In the genomic region with DNA sequence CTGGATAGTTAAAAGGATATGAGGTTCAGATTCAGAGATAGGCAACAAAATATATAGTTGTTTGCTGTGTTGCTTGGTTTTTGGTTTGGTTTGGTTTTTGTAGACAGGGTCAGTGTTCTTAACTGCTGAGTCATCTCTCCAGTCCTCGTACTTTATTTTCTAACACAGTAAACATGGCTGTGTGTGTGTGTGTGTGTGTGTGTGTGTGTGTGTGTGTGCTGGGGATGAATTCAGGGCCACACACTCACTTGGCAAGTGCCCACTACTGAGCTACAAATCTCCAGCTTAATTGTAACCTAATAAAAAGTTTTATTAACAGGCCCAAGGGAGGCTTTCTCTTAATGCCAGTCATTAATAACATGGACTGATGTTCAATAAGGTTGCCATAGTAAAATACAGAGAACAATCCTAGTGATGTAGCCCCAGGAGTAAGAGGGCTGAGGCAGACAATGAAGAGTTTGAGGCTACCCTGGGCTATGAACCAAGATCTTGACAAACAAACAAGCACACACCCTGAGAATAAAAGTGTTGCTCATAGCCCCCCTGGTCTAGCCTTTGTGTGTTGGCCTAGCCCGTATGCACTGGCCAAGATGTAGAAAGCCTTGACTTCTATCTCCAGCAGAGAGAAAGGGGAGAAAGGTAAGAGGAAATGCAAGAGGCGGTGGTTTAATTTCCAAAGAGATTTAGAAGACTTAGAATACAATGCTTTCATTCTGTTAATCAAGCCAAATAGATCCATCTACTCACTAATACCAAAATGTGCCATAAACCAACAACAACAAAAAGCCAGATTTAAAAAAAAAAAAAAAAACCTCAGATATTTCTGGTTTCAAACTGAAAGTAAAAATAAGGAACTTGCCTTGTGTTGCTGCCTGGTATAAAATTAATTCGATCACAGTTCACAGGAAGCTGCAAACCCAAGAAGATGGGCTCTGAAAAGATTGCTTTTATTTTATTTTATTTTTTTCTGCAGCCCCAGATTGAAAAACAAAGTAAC, we compare ENCODE assay signal across 14 mouse cellular contexts. TPM values are rescaled to one million over a fixed set of nuclear protein-coding genes. Genes with fewer than 3 reads are reported as not detected.
DNase-seq lines count a peak whose midpoint lies in the region; ATAC-seq lines count a peak whose summit lies in the region.
"Had no signal": no experiment of that assay in that cellular context is flagged by ENCODE, and none has a peak within 500 bp of the region (broad histone marks: within the 10 kb centered on the region; RNA-seq: fewer than 3 reads in every experiment).

No protein-coding gene starts in this region.

- H3K27ac ChIP-seq in kidney, embryonic 16.5 days (ENCODE audit: low read length), result no peak overlapping the region; the same call in 1 of the 2 replicates
- H3K27ac ChIP-seq: embryonic facial prominence, embryonic 15.5 days; heart, embryonic 10.5 days had no signal

- DNase-seq in adrenal gland, adult 2 months, result peak; percentile 55
- no peak for DNase-seq in adrenal gland, adult 18-20 months (ENCODE audit: low spot score in 2 of 2)
- DNase-seq in kidney, postnatal 25 days, result peak; percentile 29 to 40
- DNase-seq in NIH3T3 (ENCODE audit: low read depth), result peak; percentile 74
- no peak for DNase-seq in layer of hippocampus, postnatal 10 days (ENCODE audit: low spot score in 2 of 2)
- DNase-seq: cerebellum, postnatal 36 days; right cerebral cortex, adult 18-20 months had no signal

- ATAC-seq in kidney, embryonic 16.5 days (ENCODE audit: low FRiP score, low TSS enrichment), result no peak
- ATAC-seq in inflammation-experienced regulatory T-cells, adult 6 months, result no peak
- ATAC-seq: lung, postnatal 0 days had no signal

- H3K4me2 ChIP-seq in kidney, embryonic 16.5 days (replicated peaks; ENCODE audit: low read depth, low read length), result no peak overlapping the region
- H3K4me2 ChIP-seq: embryonic facial prominence, embryonic 15.5 days had no signal

- no peaks in the 10 kb centered on the region for H3K9me3 ChIP-seq in kidney, embryonic 16.5 days (ENCODE audit: low read length)
- peaks cover 4% of the 10 kb centered on the region for H3K9me3 ChIP-seq in megakaryocyte, embryonic 14.5 days
- H3K9me3 ChIP-seq: embryonic facial prominence, embryonic 15.5 days; heart, embryonic 10.5 days had no signal

- H3K9ac ChIP-seq in kidney, embryonic 16.5 days (replicated peaks; ENCODE audit: low read length), result no peak overlapping the region
- H3K9ac ChIP-seq: embryonic facial prominence, embryonic 15.5 days had no signal

- no peaks in the 10 kb centered on the region for H3K36me3 ChIP-seq in kidney, embryonic 16.5 days (ENCODE audit: insufficient read depth, low read length)
- H3K36me3 ChIP-seq in megakaryocyte, embryonic 14.5 days (replicated peaks; ENCODE audit: low read length), result no peaks in the 10 kb centered on the region
- H3K36me3 ChIP-seq: embryonic facial prominence, embryonic 15.5 days; heart, embryonic 10.5 days had no signal

- H3K27me3 ChIP-seq in kidney, embryonic 16.5 days (ENCODE audit: insufficient read depth, low read length), result no peaks in the 10 kb centered on the region
- peaks cover 12% of the 10 kb centered on the region for H3K27me3 ChIP-seq in megakaryocyte, embryonic 14.5 days (replicated peaks)
- H3K27me3 ChIP-seq: embryonic facial prominence, embryonic 15.5 days had no signal

- no peak overlapping the region for H3K4me3 ChIP-seq in kidney, embryonic 16.5 days (ENCODE audit: low read length)
- H3K4me3 ChIP-seq in megakaryocyte, embryonic 14.5 days (replicated peaks), result peak overlapping the region; percentile 18
- H3K4me3 ChIP-seq: embryonic facial prominence, embryonic 15.5 days; heart, embryonic 10.5 days had no signal

- H3K4me1 ChIP-seq in kidney, embryonic 16.5 days (ENCODE audit: insufficient read depth, low read length), result no peaks in the 10 kb centered on the region
- H3K4me1 ChIP-seq in megakaryocyte, embryonic 14.5 days, result peaks cover 26% of the 10 kb centered on the region
- H3K4me1 ChIP-seq: heart, embryonic 10.5 days had no signal

- 72% methylated on average over 4 of the region's 4 CpGs for WGBS in kidney, embryonic 16.5 days

RNA-seq across cellular contexts. Expression of gene Acsf2, which starts 9.4 kb away (rescaled TPM):
- total RNA-seq in adrenal gland, adult 2 months (2021), result 100 to 1,000 TPM; 146 to 155 TPM
- 149 and 167 TPM in 2 replicates for polyA plus RNA-seq in adrenal gland, adult 2 months (2012; rRNA removed)
- total RNA-seq in adrenal gland, adult 18-20 months (2021), result 100 to 1,000 TPM; 143 to 171 TPM
- polyA plus RNA-seq in kidney, embryonic 16.5 days (2015; fragmentation: Nextera tagmentation; extraction: Ambion mirVana), result 7.9 and 9.1 TPM in 2 replicates
- polyA plus RNA-seq in megakaryocyte, embryonic 14.5 days (2012; ENCODE audit: insufficient read depth, low replicate concordance), result 12.9 and 26.6 TPM in 2 replicates
- 1 to 10 TPM; 2.1 to 3.0 (median 2.2) TPM for polyA plus RNA-seq in inflammation-experienced regulatory T-cells, adult 6 months (2017; shearing (Covaris generic))
- 10 to 100 TPM; 21.2 to 21.6 TPM for total RNA-seq in layer of hippocampus, postnatal 10 days (2021)

RNA-seq across cellular contexts. Expression of gene Lrrc59, which starts 18.5 kb away (rescaled TPM):
- 100 to 1,000 TPM; 119 to 128 TPM for total RNA-seq in adrenal gland, adult 2 months (2021)
- polyA plus RNA-seq in adrenal gland, adult 2 months (2012; rRNA removed), result 51.9 and 66.4 TPM in 2 replicates
- 100 to 1,000 TPM; 124 to 133 TPM for total RNA-seq in adrenal gland, adult 18-20 months (2021)
- 211 and 218 TPM in 2 replicates for polyA plus RNA-seq in kidney, embryonic 16.5 days (2015; fragmentation: Nextera tagmentation; extraction: Ambion mirVana)
- 85.5 and 96.0 TPM in 2 replicates for polyA plus RNA-seq in megakaryocyte, embryonic 14.5 days (2012; ENCODE audit: insufficient read depth, low replicate concordance)
- 10 to 100 TPM in 1 of 3 experiments, 1 to 10 TPM in 2; 7.0 to 21.5 (median 9.9) TPM for polyA plus RNA-seq in inflammation-experienced regulatory T-cells, adult 6 months (2017; shearing (Covaris generic))
- total RNA-seq in layer of hippocampus, postnatal 10 days (2021), result 10 to 100 TPM; 84.6 to 87.2 TPM

RNA-seq across cellular contexts. Expression of gene Mrpl27, which starts 42.5 kb away (rescaled TPM):
- total RNA-seq in adrenal gland, adult 2 months (2021), result 10 to 100 TPM; 78.0 to 91.6 TPM
- polyA plus RNA-seq in adrenal gland, adult 2 months (2012; rRNA removed), result 12.3 and 14.2 TPM in 2 replicates
- 10 to 100 TPM; 65.8 to 73.0 TPM for total RNA-seq in adrenal gland, adult 18-20 months (2021)
- 141 and 148 TPM in 2 replicates for polyA plus RNA-seq in kidney, embryonic 16.5 days (2015; fragmentation: Nextera tagmentation; extraction: Ambion mirVana)
- polyA plus RNA-seq in megakaryocyte, embryonic 14.5 days (2012; ENCODE audit: insufficient read depth, low replicate concordance), result 5.8 and 93.0 TPM in 2 replicates
- 10 to 100 TPM; 60.7 to 91.2 (median 68.4) TPM for polyA plus RNA-seq in inflammation-experienced regulatory T-cells, adult 6 months (2017; shearing (Covaris generic))
- total RNA-seq in layer of hippocampus, postnatal 10 days (2021), result 10 to 100 TPM; 61.8 to 62.3 TPM

RNA-seq across cellular contexts. Expression of gene Eme1, which starts 42.7 kb away (rescaled TPM):
- total RNA-seq in adrenal gland, adult 2 months (2021), result under 1 TPM; 0.29 to 0.31 TPM
- polyA plus RNA-seq in adrenal gland, adult 2 months (2012; rRNA removed), result 0.18 and 0.21 TPM in 2 replicates
- under 1 TPM; 0.23 to 0.45 TPM for total RNA-seq in adrenal gland, adult 18-20 months (2021)
- polyA plus RNA-seq in kidney, embryonic 16.5 days (2015; fragmentation: Nextera tagmentation; extraction: Ambion mirVana), result 27.8 and 28.4 TPM in 2 replicates
- 6.0 and 9.3 TPM in 2 replicates for polyA plus RNA-seq in megakaryocyte, embryonic 14.5 days (2012; ENCODE audit: insufficient read depth, low replicate concordance)
- 1 to 10 TPM; 1.2 to 9.8 (median 1.8) TPM for polyA plus RNA-seq in inflammation-experienced regulatory T-cells, adult 6 months (2017; shearing (Covaris generic))
- 1 to 10 TPM in 1 of 2 experiments, under 1 TPM in 1; 0.40 to 1.1 TPM for total RNA-seq in layer of hippocampus, postnatal 10 days (2021)
- polyA plus RNA-seq: liver, adult 2 months had no signal

RNA-seq across cellular contexts. Expression of gene Chad, which starts 46.2 kb away (rescaled TPM):
- not detected for total RNA-seq in adrenal gland, adult 2 months (2021)
- 0.06 and 0.13 TPM in 2 replicates for polyA plus RNA-seq in adrenal gland, adult 2 months (2012; rRNA removed)
- not detected for total RNA-seq in adrenal gland, adult 18-20 months (2021)
- 0.58 and 0.64 TPM in 2 replicates for polyA plus RNA-seq in kidney, embryonic 16.5 days (2015; fragmentation: Nextera tagmentation; extraction: Ambion mirVana)
- polyA plus RNA-seq in megakaryocyte, embryonic 14.5 days (2012; ENCODE audit: insufficient read depth, low replicate concordance), result 0.45 TPM in 1 of 2 replicates, not detected in the other
- under 1 TPM; 0.43 to 0.69 (median 0.47) TPM for polyA plus RNA-seq in inflammation-experienced regulatory T-cells, adult 6 months (2017; shearing (Covaris generic))
- total RNA-seq in layer of hippocampus, postnatal 10 days (2021), result 1 to 10 TPM in 1 of 2 experiments, under 1 TPM in 1; 0.78 to 1.4 TPM
- total RNA-seq: liver, adult 2 months had no signal
- polyA plus RNA-seq: liver, adult 2 months had no signal

Comparison
In these comparisons a context has a peak if more than half of its experiments do, and no peak if none do; other contexts are left out.
1. DNase-seq: peak in adrenal gland, adult 2 months (single experiment), kidney, postnatal 25 days (2 of 2) and NIH3T3 (single experiment); none in adrenal gland, adult 18-20 months (0 of 2) and layer of hippocampus, postnatal 10 days (0 of 2).